Mouse (Mus musculus) liver, postnatal 0 days (tissue): Measurements from ENCODE around the gene Reln. TPM values are rescaled to one million over a fixed set of nuclear protein-coding genes. Genes with fewer than 3 reads are reported as not detected.

ENCODE experiments used
- ATAC-seq: fragments of 200-750 bp; cut with Nextera tagmentation; 2 replicates; pipeline ENCODE4 v1.8.0; 2017; ENCODE audit warnings: mild to moderate bottlenecking, moderate library complexity
- DNase-seq: peaks from one replicate; pipeline ENCODE4 v3.0.0-alpha.2; 2016
- H3K27ac ChIP-seq: fragments of 300-500 bp; sonication (generic); 2 replicates; pipeline ENCODE4 v1.5.1; 2014; ENCODE audit warnings: antibody characterized with exemption, moderate library complexity, mild to moderate bottlenecking, low read depth
- H3K27me3 ChIP-seq: fragments of 300-500 bp; sonication (generic); 2 replicates; pipeline ENCODE4 v1.6.1; 2014; ENCODE audit warnings: low read length, control low read depth, mixed read lengths; ENCODE audit not compliant: insufficient read depth
- H3K36me3 ChIP-seq: fragments of 300-500 bp; sonication (generic); replicated peaks from 2 replicates; pipeline ENCODE4 v1.6.1; 2014; ENCODE audit warnings: mild to moderate bottlenecking, control low read depth, low read length, moderate library complexity, mixed read lengths; ENCODE audit not compliant: insufficient read depth
- H3K4me1 ChIP-seq: fragments of 300-500 bp; sonication (generic); 2 replicates; pipeline ENCODE4 v1.6.1; 2014; ENCODE audit warnings: antibody characterized with exemption, mild to moderate bottlenecking, control low read depth; ENCODE audit not compliant: insufficient read depth
- H3K4me2 ChIP-seq: fragments of 300-500 bp; sonication (generic); 2 replicates; pipeline ENCODE4 v1.6.1; 2014; ENCODE audit warnings: low read depth, mild to moderate bottlenecking, low read length, moderate library complexity, mixed read lengths
- H3K4me3 ChIP-seq: fragments of 300-500 bp; sonication (generic); 2 replicates; pipeline ENCODE4 v1.5.1; 2014; ENCODE audit warnings: low read depth, low read length
- H3K9ac ChIP-seq: fragments of 300-500 bp; sonication (generic); replicated peaks from 2 replicates; pipeline ENCODE4 v1.6.1; 2014; ENCODE audit warnings: mild to moderate bottlenecking, moderate library complexity
- H3K9me3 ChIP-seq: fragments of 300-500 bp; sonication (generic); 2 replicates; pipeline ENCODE4 v1.6.1; 2016; ENCODE audit warnings: mild to moderate bottlenecking, control low read depth, low read length, mixed read lengths
- CTCF ChIP-seq: sonication (generic); IDR thresholded peaks from 2 replicates; pipeline ENCODE4 v1.5.1; 2016; ENCODE audit warnings: antibody characterized with exemption, low read depth
- EP300 ChIP-seq: IDR thresholded peaks from 2 replicates; pipeline ENCODE4 v1.6.1; 2016; ENCODE audit warnings: antibody characterized with exemption, low read depth, mild to moderate bottlenecking
- WGBS: fragments of 180-500 bp; shearing (Covaris S2); extraction: QIAGEN DNeasy Blood & Tissue Kit; methylation state at CpG from one replicate; pipeline ENCODE4 v1.1.7; 2014; ENCODE audit not compliant: insufficient replicate concordance; 5-methylcytosine and 5-hydroxymethylcytosine counted together
- polyA plus RNA-seq: library from polyadenylated mRNA; unstranded; fragments of >200 nt; fragmentation: Nextera tagmentation; extraction: Ambion mirVana; gene quantifications from 2 replicates; pipeline ENCODE4 v1.2.1, GENCODE M21; 2015

Reln gene
- polyA plus RNA-seq, 1 experiment from 2014 or later = 16.8 TPM

DNA sequence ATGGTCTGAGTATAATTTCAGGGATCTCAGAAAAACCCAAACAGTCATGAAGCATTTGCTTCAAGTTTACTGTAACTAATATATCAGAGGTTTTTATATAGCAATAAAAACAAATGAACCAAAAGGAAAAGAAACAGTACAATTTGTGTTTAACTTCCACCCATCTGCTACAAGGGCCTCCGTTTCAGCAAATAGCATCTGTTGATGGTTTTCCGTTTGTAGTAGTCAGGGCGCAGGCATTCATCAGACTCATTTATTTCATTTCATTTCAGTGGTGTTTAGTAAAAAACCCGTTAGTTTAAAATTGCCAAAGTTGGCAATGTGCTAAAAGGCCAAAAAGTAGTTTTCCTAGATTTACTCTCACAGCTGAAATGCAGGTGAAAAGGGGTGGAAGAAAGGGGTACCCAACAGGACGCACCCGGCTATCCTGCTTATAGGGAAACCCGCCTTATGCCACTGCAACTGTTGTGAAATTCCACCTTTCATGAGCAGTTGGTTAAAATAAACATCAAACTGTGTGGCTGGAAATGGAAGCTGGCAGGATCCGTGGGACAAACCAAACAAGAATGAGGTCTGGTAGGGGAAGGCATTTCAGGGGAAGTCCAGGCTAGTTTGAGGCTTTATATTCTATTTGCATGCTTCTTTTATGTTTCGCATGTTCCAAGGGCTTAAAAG lies 237.6 kb downstream of the Reln start:
- H3K9ac ChIP-seq = no peak overlapping the region
- no peak for TF ChIP-seq CTCF
- TF ChIP-seq EP300 = no peak
- DNase-seq = no peak
- peak overlapping the region; percentile 23 for H3K4me2 ChIP-seq
- peak; percentile 41; the same call in 1 of the 2 replicates for ATAC-seq
- no peaks in the 10 kb centered on the region for H3K9me3 ChIP-seq
- no peaks in the 10 kb centered on the region for H3K27me3 ChIP-seq
- H3K4me1 ChIP-seq = no peaks in the 10 kb centered on the region
- no peaks in the 10 kb centered on the region for H3K36me3 ChIP-seq
- H3K27ac ChIP-seq = no peak overlapping the region
- 66% methylated on average over 9 of the region's 9 CpGs for whole genome bisulfite sequencing
- H3K4me3 ChIP-seq = no peak overlapping the region

- no peak for DNase-seq
- no peak overlapping the region for H3K4me3 ChIP-seq
- no peak overlapping the region for H3K4me2 ChIP-seq
- H3K27ac ChIP-seq = no peak overlapping the region
- no peaks in the 10 kb centered on the region for H3K4me1 ChIP-seq
- ATAC-seq = no peak
- TF ChIP-seq EP300 (no peak), CTCF (no peak)
- no peaks in the 10 kb centered on the region for H3K36me3 ChIP-seq
- H3K9me3 ChIP-seq = no peaks in the 10 kb centered on the region
- no peak overlapping the region for H3K9ac ChIP-seq
- no peaks in the 10 kb centered on the region for H3K27me3 ChIP-seq
- WGBS = 92% methylated on average over 5 of the region's 5 CpGs
Measured at GRCm38 (mm10) chr5:22094984-22095383, 249.5 kb downstream of the Reln start.

DNA sequence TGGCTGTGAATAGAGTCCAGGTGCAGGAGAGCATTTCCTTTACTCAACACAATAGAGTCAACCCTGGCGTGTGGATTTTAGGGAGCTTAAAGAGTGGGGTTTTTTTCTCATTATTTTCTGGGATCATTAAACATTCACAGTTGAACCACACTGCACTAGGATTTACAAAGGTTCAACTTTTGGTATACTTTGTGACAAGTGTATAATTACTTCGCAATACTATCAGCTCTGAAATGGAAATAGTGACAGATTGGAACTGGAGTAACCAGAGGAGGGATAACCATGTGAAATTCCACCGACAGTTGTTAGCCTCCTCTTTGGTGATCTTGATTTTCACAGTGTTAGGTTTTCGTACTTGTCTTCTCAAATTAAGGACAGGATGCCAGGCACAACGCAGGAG lies 250.5 kb downstream of the Reln start:
- Histone ChIP-seq H3K9me3 (no peaks in the 10 kb centered on the region), H3K4me3 (no peak overlapping the region), H3K27ac (no peak overlapping the region), H3K4me1 (no peaks in the 10 kb centered on the region), H3K27me3 (no peaks in the 10 kb centered on the region), H3K4me2 (no peak overlapping the region), H3K36me3 (no peaks in the 10 kb centered on the region), H3K9ac (no peak overlapping the region)
- TF ChIP-seq EP300 = no peak
- no peak for TF ChIP-seq CTCF
- 78% methylated on average over 5 of the region's 5 CpGs for WGBS
- DNase-seq (no peak), ATAC-seq (no peak)

DNA sequence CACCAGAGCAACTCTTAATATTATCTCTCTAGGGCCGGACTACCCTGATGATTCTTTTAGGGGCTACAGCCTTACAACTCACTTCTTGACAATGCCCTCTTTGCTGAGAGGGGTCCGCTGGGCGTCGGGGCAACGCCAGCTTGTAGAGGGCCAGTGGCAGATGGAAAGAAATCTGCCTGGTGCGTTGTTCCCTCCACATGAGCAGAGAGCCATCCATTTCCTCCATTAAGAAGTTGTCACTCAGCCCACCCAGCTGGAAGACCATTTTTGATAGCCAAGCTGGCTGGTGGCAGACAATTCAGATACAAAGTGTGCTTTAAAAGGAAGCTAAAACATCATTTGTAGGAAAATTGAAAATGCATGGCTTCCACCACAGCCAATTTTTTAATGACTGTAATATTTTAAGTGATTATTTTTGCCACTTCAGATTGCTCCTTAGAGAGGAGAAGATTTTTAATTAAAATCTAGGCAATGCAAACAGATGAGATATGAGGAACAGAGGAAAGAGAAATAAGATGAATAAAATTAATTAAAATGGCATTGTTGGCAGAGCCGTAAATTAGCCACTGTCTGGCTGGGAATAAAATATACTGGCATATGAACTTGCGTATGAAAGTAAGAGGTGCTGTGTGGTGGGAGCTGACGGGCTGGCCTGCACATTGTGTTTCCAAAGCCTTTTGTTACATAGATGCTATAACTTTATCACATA lies 251.2 kb downstream of the Reln start:
- TF ChIP-seq EP300 = no peak
- Histone ChIP-seq H3K9ac (no peak overlapping the region), H3K27ac (no peak overlapping the region), H3K4me2 (no peak overlapping the region), H3K9me3 (no peaks in the 10 kb centered on the region), H3K36me3 (no peaks in the 10 kb centered on the region), H3K4me3 (no peak overlapping the region), H3K27me3 (no peaks in the 10 kb centered on the region), H3K4me1 (no peaks in the 10 kb centered on the region)
- DNase-seq = no peak
- ATAC-seq = no peak
- 81% methylated on average over 9 of the region's 9 CpGs for WGBS

- Histone ChIP-seq H3K27ac (no peak overlapping the region), H3K36me3 (no peaks in the 10 kb centered on the region), H3K27me3 (no peaks in the 10 kb centered on the region), H3K4me3 (no peak overlapping the region), H3K4me2 (no peak overlapping the region), H3K9ac (no peak overlapping the region), H3K9me3 (no peaks in the 10 kb centered on the region), H3K4me1 (no peaks in the 10 kb centered on the region)
- TF ChIP-seq EP300 (no peak), CTCF (no peak)
- no peak for DNase-seq
- WGBS = 86% methylated on average over 6 of the region's 6 CpGs
- no peak for ATAC-seq
Measured at GRCm38 (mm10) chr5:22080468-22080986, 264.0 kb downstream of the Reln start.

DNA sequence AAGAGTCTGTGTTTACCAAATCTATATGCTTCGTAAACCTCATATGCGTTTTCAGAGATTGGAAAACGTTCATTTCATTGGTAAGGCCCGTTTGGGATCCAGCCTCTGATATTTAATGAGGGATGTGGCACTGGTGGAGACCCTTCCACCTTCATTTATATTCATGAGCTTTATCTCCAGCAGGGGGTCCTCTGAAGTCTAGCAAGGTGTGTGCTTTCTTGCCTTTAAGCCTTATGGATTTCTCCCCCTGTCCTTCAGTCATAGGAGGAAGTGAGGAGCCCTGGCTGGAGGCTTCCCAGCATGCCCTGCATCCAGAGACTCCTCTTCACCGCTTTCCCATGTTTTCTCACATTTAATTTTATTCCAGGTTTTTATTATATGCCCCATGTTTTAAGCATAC lies 269.5 kb downstream of the Reln start:
- WGBS = 60% methylated on average over 5 of the region's 5 CpGs
- Histone ChIP-seq H3K9ac (no peak overlapping the region), H3K4me1 (no peaks in the 10 kb centered on the region), H3K36me3 (no peaks in the 10 kb centered on the region; the same call in 1 of the 2 replicates), H3K27ac (no peak overlapping the region), H3K9me3 (no peaks in the 10 kb centered on the region), H3K4me3 (no peak overlapping the region), H3K4me2 (no peak overlapping the region), H3K27me3 (no peaks in the 10 kb centered on the region)
- ATAC-seq (no peak), DNase-seq (no peak)
- TF ChIP-seq CTCF (no peak), EP300 (no peak)
